Mouse (Mus musculus) myocyte (in vitro differentiated cells): ENCODE data around the gene Neu2. TPM values are rescaled to one million over a fixed set of nuclear protein-coding genes. Genes with fewer than 3 reads are reported as not detected.

Source experiments
- H3K27me3 ChIP-seq: one replicate; pipeline ENCODE4 v1.6.1; 2011; ENCODE audit not compliant: control insufficient read depth, insufficient read depth, insufficient read length
- H3K36me3 ChIP-seq: one replicate; pipeline ENCODE4 v1.6.1; 2011; ENCODE audit not compliant: control insufficient read depth, insufficient read depth
- H3K4me2 ChIP-seq: one replicate; pipeline ENCODE4 v1.6.1; 2011; ENCODE audit warnings: low read depth, control low read depth
- H3K4me3 ChIP-seq: one replicate; pipeline ENCODE4 v1.5.1; 2011; ENCODE audit warnings: mild to moderate bottlenecking, control low read depth, moderate library complexity
- H3K79me2 ChIP-seq: one replicate; pipeline ENCODE4 v1.6.1; 2011; ENCODE audit not compliant: control insufficient read depth, insufficient read depth
- H3ac ChIP-seq: one replicate; pipeline ENCODE4 v1.6.1; 2011; ENCODE audit not compliant: control insufficient read depth, insufficient read length
- CEBPB ChIP-seq: IDR thresholded peaks from 2 replicates; pipeline ENCODE4 v1.6.1; 2011; ENCODE audit warnings: mild to moderate bottlenecking, moderate library complexity; ENCODE audit not compliant: poor library complexity, insufficient read depth, severe bottlenecking
- E2F4 ChIP-seq: IDR thresholded peaks from one replicate; pipeline ENCODE4 v1.6.1; 2011; ENCODE audit warnings: mild to moderate bottlenecking, control low read depth, moderate library complexity; ENCODE audit not compliant: insufficient read depth
- MAX ChIP-seq: IDR thresholded peaks from one replicate; pipeline ENCODE4 v1.6.1; 2011; ENCODE audit warnings: low read depth, mild to moderate bottlenecking, control low read depth
- MYOD1 ChIP-seq, 3 experiments: IDR thresholded peaks; one replicate each; pipeline ENCODE4 v1.6.1; 2011; ENCODE audit warnings: control low read depth in 2 of 3, low read depth in 2 of 3, mild to moderate bottlenecking in 2 of 3, moderate library complexity in 1 of 3; ENCODE audit not compliant: insufficient read length in 2 of 3, control insufficient read depth in 1 of 3
- MYOG ChIP-seq, 3 experiments: IDR thresholded peaks; one replicate each; pipeline ENCODE4 v1.6.1; 2011; ENCODE audit warnings: control low read depth in 2 of 3, low read depth in 2 of 3, mild to moderate bottlenecking in 2 of 3; ENCODE audit not compliant: insufficient read length in 2 of 3, control insufficient read depth in 1 of 3, insufficient read depth in 1 of 3
- POLR2A ChIP-seq: IDR thresholded peaks from one replicate; pipeline ENCODE4 v1.6.1; 2011; ENCODE audit warnings: low read depth, mild to moderate bottlenecking, control low read depth, moderate library complexity; ENCODE audit not compliant: insufficient read length
- POLR2AphosphoS2 ChIP-seq: IDR thresholded peaks from one replicate; pipeline ENCODE4 v1.6.1; 2011; ENCODE audit warnings: low read depth, control low read depth; ENCODE audit not compliant: insufficient read length
- REST ChIP-seq: IDR thresholded peaks from one replicate; pipeline ENCODE4 v1.6.1; 2011; ENCODE audit warnings: mild to moderate bottlenecking, control low read depth, moderate library complexity; ENCODE audit not compliant: insufficient read depth, insufficient read length
- SRF ChIP-seq: IDR thresholded peaks from one replicate; pipeline ENCODE4 v1.6.1; 2011; ENCODE audit warnings: low read depth; ENCODE audit not compliant: control insufficient read depth, insufficient read length
- TCF12 ChIP-seq: IDR thresholded peaks from one replicate; pipeline ENCODE4 v1.6.1; 2011; ENCODE audit warnings: mild to moderate bottlenecking, control low read depth; ENCODE audit not compliant: poor library complexity, insufficient read depth, severe bottlenecking
- TCF3 ChIP-seq: IDR thresholded peaks from one replicate; pipeline ENCODE4 v1.6.1; 2011; ENCODE audit warnings: low read depth, control low read depth; ENCODE audit not compliant: insufficient read length
- USF1 ChIP-seq: IDR thresholded peaks from one replicate; pipeline ENCODE4 v1.6.1; 2011; ENCODE audit warnings: low read depth, mild to moderate bottlenecking, control low read depth, moderate library complexity
- polyA plus RNA-seq: library from polyadenylated mRNA; unstranded; fragments of >200 nt; fragmentation: generic; extraction: Trizol; gene quantifications from one replicate; pipeline ENCODE4 v1.2.1, GENCODE M21; 2012; ENCODE audit warnings: missing spikeins

Gene Neu2
- polyA plus RNA-seq, 1 experiment, result 1.6 TPM

DNA sequence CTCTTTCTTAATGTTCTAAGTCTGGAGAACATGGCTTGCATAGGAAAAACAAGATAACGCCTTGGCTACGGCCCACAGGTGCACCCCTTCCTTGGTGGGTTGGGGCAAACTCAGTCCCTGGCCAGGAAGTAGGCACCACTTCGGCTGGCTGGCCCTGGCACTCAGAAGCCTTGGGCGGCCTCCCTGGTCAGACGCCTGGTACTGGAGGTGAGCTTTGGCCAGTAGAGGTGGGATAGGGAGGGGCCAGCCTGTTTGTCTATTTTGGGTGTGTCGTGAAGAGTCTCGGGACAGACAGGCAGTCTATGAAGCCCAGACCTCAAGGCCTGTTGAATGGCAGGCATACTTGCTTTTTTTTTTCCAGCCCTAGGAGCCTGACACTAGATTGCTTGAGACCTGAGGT lies 37.1 kb upstream of the Neu2 start:
- no peaks in the 10 kb centered on the region for H3K36me3 ChIP-seq
- H3K4me3 ChIP-seq, result no peak overlapping the region
- no peaks in the 10 kb centered on the region for H3K79me2 ChIP-seq
- H3ac ChIP-seq, result no peak overlapping the region
- H3K27me3 ChIP-seq, result peaks cover 5% of the 10 kb centered on the region
- no peak for TF ChIP-seq CEBPB
- no peak for TF ChIP-seq MAX
- no peak for TF ChIP-seq MYOG (IDR thresholded peaks at IDR 0.05; ENCODE audit: control insufficient read depth in 1 of 3, insufficient read depth in 1 of 3, insufficient read length in 2 of 3, low read depth in 2 of 3)
- no peak for TF ChIP-seq POLR2AphosphoS2
- TF ChIP-seq SRF, result no peak
- TF ChIP-seq REST, result no peak
- no peak for TF ChIP-seq MYOD1 (IDR thresholded peaks at IDR 0.05; ENCODE audit: control insufficient read depth in 1 of 3, insufficient read length in 2 of 3, low read depth in 2 of 3)
- no peak for TF ChIP-seq TCF12
- TF ChIP-seq POLR2A, result no peak
- TF ChIP-seq E2F4, result no peak
- TF ChIP-seq TCF3, result no peak
- TF ChIP-seq USF1, result no peak
- no peak overlapping the region for H3K4me2 ChIP-seq

DNA sequence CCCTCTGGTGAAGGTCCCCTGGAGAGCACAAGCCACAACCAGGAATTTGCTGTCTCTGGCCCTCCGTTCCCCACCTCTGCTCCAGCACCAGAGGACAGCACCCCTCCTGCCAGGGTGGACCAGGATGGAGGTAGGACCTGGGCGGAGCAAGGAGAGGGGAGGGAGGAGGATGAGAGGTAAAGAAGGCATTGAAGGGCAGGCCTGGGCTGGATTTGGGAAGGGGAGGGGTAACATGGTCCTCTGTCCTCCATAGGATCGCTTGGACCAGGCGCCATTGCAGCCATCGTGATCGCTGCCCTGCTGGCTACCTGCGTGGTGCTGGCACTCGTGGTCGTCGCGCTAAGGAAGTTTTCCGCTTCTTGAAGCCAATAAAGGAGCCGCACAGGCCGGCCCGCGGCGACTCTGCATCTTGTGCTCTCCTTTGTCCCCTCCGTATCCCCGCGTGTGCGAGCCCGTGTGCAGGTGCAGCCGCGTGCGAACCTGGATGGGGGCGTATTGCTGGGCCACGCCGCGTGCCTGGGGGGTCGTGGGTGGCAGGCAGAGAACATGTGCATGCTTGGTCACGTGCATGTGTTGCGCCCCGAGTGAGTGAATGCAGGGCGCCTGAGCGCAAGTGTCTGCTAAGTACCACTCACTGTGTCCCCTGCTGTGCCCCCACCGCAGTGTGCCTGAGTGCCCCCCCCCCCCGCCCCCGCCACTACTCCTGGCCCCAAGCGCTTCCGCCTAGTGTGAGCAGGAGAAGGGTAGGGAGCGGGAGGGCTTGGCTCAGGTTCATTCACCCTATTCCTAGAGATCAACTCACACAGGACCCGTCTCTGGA lies 34.4 kb upstream of the Neu2 start:
- no peak overlapping the region for H3ac ChIP-seq
- H3K27me3 ChIP-seq, result peaks cover 5% of the 10 kb centered on the region
- H3K36me3 ChIP-seq, result no peaks in the 10 kb centered on the region
- H3K4me3 ChIP-seq, result no peak overlapping the region
- no peak for TF ChIP-seq MYOG (IDR thresholded peaks at IDR 0.05; ENCODE audit: control insufficient read depth in 1 of 3, insufficient read depth in 1 of 3, insufficient read length in 2 of 3, low read depth in 2 of 3)
- no peak for TF ChIP-seq REST
- no peak for TF ChIP-seq TCF12
- TF ChIP-seq USF1, result no peak
- no peak for TF ChIP-seq E2F4
- no peak for TF ChIP-seq MAX
- TF ChIP-seq TCF3, result no peak
- TF ChIP-seq CEBPB, result no peak
- no peak overlapping the region for H3K4me2 ChIP-seq
- no peaks in the 10 kb centered on the region for H3K79me2 ChIP-seq

DNA sequence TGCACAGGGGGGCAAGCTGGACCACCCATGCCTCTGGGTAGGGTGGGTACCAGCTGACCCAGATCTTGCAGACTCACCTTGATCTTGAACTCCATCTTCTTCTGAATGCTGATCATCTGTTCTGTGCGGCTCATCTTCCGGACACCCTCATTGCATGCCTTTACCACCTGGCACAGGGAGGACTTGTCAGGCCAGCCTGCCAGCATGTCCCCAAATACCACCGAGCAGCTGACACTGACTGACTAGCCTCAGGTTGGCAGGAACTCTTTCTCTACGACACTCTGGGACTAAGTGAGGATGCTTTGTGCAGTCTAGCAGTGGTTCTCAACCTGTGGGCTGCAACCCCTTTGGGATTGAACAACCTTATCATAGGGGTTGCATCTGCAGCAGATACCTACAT lies 27.1 kb upstream of the Neu2 start:
- Histone ChIP-seq H3K4me3 (no peak overlapping the region), H3K4me2 (no peak overlapping the region), H3K27me3 (no peaks in the 10 kb centered on the region), H3ac (no peak overlapping the region), H3K79me2 (no peaks in the 10 kb centered on the region), H3K36me3 (no peaks in the 10 kb centered on the region)
- TF ChIP-seq REST (no peak), MYOD1 (IDR thresholded peaks at IDR 0.05; ENCODE audit: control insufficient read depth in 1 of 3, insufficient read length in 2 of 3, low read depth in 2 of 3) (no peak), POLR2A (no peak), TCF3 (no peak), MAX (no peak), MYOG (IDR thresholded peaks at IDR 0.05; ENCODE audit: control insufficient read depth in 1 of 3, insufficient read depth in 1 of 3, insufficient read length in 2 of 3, low read depth in 2 of 3) (no peak)

DNA sequence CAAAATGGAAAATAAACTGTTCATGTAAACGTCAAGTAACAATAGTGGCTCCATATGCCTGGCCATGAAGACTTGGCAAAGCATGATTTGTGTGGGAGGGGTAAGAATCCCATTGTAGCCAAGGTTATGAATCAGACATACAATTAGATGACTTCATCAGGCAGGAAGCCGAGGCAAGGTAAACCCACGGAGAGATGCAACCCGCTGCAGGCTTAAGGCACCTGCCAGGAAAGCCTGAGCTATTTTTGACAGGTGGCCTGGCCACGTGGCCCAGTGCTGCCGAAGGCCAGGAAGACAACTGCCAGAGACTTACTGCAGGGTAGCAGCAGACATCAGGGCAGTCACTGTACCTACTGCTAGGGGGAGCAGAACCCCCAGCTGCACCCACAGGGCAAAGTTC lies 23.3 kb upstream of the Neu2 start:
- Histone ChIP-seq H3ac (no peak overlapping the region), H3K36me3 (no peaks in the 10 kb centered on the region), H3K79me2 (no peaks in the 10 kb centered on the region), H3K27me3 (no peaks in the 10 kb centered on the region), H3K4me2 (no peak overlapping the region), H3K4me3 (no peak overlapping the region)
- TF ChIP-seq SRF (no peak), POLR2AphosphoS2 (no peak), USF1 (peak; percentile 82), POLR2A (no peak), TCF12 (peak; percentile 20), MAX (peak; percentile 27), MYOG (IDR thresholded peaks at IDR 0.05; ENCODE audit: control insufficient read depth in 1 of 3, insufficient read depth in 1 of 3, insufficient read length in 2 of 3, low read depth in 2 of 3) (peak in 1 of 3 experiments; percentile 81), MYOD1 (IDR thresholded peaks at IDR 0.05; ENCODE audit: control insufficient read depth in 1 of 3, insufficient read length in 2 of 3, low read depth in 2 of 3) (peak in 2 of 3 experiments; percentile 65 to 91), CEBPB (no peak), E2F4 (no peak), TCF3 (peak; percentile 24), REST (no peak)

DNA sequence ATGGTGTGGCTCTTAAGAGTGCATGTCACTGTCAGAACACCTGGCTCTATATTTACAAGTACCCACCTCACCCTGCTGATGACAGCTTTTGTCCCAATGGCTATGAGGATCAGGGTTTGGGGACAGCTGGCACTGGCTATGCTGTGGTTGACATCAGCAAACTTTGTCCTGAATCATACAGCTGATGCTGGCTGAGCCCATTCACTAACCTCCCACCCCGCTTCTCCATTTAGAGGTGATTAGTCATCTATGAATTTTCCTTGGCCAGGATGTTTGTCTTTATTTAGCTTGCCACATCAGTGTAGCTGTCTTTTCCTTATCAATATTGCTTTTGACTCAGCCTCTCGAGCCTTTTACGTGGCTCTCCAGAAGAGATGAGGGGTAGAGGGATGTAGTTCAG lies 17.4 kb upstream of the Neu2 start:
- Histone ChIP-seq H3K4me3 (no peak overlapping the region), H3K4me2 (peak overlapping the region; percentile 21), H3ac (no peak overlapping the region), H3K79me2 (no peaks in the 10 kb centered on the region), H3K36me3 (no peaks in the 10 kb centered on the region), H3K27me3 (no peaks in the 10 kb centered on the region)
- TF ChIP-seq MYOG (IDR thresholded peaks at IDR 0.05; ENCODE audit: control insufficient read depth in 1 of 3, insufficient read depth in 1 of 3, insufficient read length in 2 of 3, low read depth in 2 of 3) (peak in 2 of 3 experiments; percentile 43 to 70), MYOD1 (IDR thresholded peaks at IDR 0.05; ENCODE audit: control insufficient read depth in 1 of 3, insufficient read length in 2 of 3, low read depth in 2 of 3) (peak in 1 of 3 experiments; percentile 87), POLR2A (no peak), TCF3 (no peak)
